Mouse (Mus musculus) liver, embryonic 14.5 days (tissue): ENCODE measurements around the gene Rnf144b.

Experiments
- CTCF ChIP-seq: IDR thresholded peaks from 2 replicates; pipeline ENCODE4 v1.5.1; 2016; ENCODE audit warnings: antibody characterized with exemption, low read depth, control low read depth
- EP300 ChIP-seq: IDR thresholded peaks from 2 replicates; pipeline ENCODE4 v1.6.1; 2016; ENCODE audit warnings: antibody characterized with exemption, low read depth

DNA sequence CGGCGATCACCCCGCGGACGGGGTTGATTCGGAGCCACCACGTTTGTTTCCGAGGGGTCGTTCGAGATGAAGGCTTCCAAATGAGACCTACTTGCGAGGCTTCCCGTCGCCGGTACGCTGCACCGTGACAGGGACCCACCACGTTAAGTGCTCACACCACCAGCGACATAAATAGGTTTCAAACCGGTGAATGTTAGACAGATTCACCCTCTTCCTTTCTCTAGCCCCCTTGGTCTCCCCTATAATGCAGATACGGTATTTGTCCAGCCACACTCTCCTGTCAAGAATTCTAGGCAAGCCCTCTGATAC is 15.9 kb upstream of the Rnf144b start:
- TF ChIP-seq CTCF (no peak), EP300 (no peak)
